Mouse (Mus musculus): ENCODE measurements at regions not wholly inside any gene's neighbourhood (a gene's known extent, or its start where the extent isn't known, plus 50 kb on each side); places are given as distances from the start of the nearest gene placed in this dataset.
A peak's percentile ranks its signal among the peaks of the same experiment; 100 is the strongest.
"Not testable (repeated sequence)": the region's sequence is repeated elsewhere in the genome, so short reads cannot be mapped to it uniquely, and the experiment has no call there.

DNA sequence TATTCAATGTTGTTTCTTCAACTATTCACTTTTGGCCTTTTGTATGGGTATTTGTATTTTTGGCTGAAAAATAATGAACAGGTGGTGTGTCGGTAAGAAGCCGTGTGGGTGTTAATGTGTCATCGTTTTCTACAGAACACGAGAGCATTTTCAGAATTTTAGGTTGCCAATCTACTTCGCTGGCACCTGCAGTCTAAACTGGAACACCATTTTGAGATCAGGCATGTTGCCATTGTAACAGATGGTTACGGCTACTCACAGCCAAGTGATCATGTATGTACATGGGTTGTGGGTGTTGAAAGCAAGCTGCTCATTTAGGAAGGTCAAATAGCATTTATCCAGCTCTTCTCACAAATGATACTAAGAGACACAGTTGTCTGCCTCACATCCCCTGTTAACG, 167.2 kb upstream of the Gm21833 start:
- peak; percentile 90 to 97 for DNase-seq

DNA sequence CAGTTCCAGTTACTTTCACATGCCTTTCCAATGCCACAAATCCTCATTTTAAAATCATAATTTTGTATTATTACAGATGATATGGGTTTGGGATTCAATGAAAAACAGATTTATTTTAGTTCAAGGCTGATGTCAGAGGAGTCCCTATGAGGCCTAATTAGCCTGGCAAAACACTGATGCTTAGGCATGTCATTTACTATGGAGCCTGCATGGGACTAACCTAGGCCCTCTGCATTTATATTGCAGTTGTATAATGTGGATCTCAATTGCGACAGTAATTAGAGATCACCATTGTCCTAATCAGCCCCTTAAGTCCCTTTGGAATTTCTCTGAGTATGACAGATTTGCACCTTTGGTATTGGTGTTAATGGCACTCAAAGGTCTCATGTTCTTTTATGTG, 153.3 kb upstream of the Gm21833 start:
- DNase-seq = no peak

DNA sequence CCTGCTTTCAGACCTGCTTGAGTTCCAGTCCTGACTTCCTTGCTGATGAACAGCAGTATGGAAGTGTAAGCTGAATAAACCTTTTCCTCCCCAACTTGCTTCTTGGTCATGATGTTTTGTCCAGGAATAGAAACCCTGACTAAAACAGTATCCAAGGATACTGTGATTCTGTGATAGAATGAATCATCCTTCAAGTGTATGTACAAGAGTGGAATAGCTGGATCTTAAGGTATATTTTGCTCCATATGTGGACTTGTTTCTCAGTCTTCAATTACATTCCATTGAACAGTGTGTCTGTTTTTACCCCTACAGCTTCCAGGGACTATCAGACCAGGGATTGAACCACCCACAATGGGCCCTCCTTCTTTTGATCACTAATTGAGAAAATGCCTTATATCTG, 145.1 kb upstream of the Gm21833 start:
- DNase-seq = not testable (repeated sequence)

DNA sequence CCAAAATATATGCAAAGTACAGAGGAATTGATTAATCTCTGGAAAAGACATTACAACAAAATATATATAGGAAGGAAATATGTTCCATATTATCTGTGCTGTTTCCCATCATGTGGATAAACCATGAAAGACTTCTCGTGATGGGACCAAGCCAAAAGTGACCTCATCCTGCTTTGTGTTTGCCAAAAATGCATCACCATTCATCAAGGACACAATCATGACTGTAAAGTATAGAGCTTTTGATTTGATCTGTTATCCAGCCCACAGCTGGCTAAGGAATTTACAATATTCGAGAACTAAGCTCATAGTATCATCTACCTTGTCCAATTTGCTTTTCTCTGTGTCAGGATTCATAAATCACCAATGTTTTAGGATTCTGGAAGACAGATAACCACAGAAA, 127.3 kb upstream of the Gm21833 start:
- peak; percentile 30 to 41 for DNase-seq

DNA sequence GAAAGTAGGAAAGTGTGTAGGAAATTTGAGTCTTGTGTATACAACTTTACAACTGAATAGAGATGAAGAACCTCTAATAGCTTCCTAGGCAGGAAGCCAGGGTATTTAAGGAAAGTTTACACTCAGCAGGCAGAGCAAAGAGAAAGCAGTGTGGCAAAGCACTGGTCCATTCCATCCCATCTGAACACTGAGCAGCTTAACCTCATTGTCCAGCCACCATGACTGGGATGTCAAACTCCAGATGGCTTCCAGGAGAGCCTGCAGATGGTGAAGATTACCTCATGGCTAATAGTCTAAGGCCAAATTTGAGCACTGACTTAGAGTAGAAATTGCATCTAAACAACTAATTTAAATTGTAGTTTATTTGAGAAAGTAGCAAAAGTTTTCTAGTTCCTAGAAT, 117.0 kb upstream of the Gm21833 start:
- peak; percentile 29 to 52 for DNase-seq

DNA sequence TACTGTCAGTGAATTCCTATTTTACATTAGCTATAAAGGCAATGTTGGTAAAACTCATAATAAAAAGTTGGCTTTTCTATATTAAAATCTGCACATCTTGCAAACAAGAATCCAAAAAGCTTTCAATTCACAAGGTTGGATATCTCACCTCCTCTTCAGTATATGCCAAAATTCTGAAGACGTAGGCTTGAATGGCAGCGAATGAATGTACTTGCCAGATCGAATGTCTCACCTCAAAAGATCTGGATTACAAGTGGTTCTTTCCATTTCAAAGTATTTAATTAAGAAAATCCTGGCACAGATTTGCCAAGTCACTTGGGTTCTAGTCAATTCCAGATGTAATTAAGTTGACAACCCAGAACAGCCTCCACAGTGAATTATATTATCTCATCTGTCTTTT, 94.1 kb upstream of the Gm21833 start:
- no peak for DNase-seq

DNA sequence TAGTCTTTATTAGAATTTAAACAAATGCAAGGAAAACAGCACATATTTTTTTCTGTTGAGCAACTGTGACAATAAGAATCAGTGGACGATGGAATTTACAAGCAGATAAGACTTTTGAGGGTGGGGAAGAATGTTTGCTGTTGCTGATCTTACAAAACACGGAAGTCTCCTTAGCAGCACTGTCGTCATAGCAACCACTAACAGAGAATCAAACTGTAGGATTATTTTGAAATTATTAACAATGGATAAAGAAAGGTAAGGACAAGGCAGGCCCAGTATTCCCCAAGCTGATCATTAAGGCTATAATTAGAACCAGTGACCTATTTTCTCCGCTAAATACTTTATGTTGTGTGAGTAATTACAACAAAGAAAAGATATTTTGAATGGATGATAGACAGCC, 69.7 kb upstream of the Gm21833 start:
- no peak for DNase-seq
